Mouse (Mus musculus) cerebellum, adult (tissue): ENCODE measurements around the gene Samhd1.

Source experiments
- ATAC-seq: cut with Nextera tagmentation; 2 replicates; pipeline ENCODE4 v1.9.2; 2017; ENCODE audit warnings: mild to moderate bottlenecking, moderate library complexity, mixed read lengths; ENCODE audit not compliant: insufficient number of reproducible peaks, low FRiP score, low TSS enrichment

Gene Samhd1

DNA sequence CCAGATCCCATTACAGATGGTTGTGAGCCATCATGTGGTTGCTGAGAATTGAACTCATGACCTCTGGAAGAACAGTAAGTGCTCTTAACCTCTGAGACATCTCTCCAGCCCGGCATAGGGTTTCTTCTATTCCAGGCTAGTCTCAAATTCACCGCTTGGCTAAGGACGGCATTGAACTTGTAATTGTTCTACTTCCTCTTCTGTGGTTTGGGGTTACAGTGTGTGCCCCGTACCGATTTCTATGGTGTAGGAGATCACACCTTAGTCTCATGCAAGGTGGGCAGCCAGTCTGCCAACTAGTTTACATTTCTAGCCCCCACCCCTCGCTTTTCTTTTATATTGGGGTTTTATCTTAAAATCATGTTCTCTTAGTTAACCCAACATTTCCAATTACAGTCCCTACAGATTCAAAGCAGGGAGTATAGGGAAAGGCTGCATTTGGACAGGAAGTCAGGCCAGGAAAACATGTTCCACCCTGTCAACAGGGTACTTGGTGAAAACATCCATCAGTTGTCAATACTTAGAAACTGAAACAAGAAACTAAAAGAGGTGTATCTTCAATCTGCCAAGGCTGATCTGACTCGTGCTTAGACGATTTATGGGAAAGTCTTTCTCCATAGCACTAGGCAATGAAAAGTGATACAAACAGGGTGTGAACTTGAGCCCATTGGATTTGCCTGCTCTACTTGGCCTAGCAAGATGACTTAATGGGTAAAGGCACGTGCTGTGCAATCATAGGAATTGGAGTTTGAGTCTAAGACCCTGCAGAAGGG, 3.1 kb upstream of the Samhd1 start:
- no peak for ATAC-seq

DNA sequence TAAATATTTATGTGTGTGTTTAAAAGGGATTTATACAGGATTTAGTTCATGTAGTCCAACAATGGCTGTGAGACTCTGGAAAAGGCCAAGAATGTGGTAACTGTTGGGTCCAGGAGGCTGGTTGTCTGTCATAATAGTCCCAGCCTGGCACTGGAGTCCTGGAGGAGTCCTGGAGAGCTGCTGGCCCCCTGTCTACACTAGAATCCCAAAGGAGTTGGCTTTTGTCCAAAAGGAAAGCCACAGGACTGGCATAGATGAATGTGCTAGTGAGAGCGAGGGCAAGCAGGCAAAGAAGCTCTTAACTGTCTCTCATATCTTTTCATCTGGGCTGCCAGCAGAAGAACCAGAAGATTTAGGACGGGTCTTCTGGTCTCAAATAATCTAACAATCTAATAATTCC, 1.6 kb upstream of the Samhd1 start:
- no peak for ATAC-seq

DNA sequence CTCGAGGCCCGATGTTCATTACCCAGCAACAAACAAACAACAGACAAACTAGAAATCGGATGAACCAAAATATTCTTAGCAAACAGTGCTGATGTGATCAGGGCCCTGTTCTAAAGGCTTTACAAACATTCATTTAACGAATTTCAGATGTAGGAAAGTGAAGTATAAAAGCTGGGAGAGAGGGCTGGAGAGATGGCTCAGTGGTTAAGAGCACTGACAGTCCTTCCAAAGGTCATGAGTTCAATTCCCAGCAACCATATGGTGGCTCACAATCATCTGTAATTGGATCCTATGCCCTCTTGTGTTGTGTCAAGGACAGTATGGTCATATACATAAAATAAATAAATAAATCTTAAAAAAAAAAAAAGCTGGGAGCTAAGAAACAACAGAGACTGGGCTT, 1.1 kb upstream of the Samhd1 start:
- no peak for ATAC-seq

DNA sequence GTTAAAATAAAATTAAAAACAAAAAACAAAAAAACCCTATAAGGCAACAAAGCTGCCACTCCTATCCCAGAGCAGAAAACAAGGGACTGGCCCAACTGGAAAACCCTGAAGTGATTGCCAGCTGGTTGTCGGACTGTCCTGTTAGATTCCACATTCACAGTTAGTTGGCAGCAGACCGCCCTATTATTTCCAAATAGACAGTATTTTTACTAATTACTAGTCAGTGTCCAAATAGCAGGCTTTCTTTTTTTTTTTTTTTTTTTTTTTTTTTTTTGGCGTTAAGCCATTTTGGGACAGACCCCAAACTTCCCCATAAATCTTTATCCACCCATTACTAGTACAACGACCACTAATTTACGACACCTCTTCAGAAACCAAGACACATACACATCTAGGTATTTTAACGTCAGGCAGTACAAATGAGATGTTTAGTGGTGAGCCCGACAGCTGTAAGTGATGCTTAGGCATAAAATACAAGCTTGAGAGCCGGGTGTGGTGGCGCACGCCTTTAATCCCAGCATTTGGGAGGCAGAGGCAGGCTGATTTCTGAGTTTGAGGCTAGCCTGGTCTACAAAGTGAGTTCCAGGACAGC, 560 bp upstream of the Samhd1 start:
- no peak for ATAC-seq

DNA sequence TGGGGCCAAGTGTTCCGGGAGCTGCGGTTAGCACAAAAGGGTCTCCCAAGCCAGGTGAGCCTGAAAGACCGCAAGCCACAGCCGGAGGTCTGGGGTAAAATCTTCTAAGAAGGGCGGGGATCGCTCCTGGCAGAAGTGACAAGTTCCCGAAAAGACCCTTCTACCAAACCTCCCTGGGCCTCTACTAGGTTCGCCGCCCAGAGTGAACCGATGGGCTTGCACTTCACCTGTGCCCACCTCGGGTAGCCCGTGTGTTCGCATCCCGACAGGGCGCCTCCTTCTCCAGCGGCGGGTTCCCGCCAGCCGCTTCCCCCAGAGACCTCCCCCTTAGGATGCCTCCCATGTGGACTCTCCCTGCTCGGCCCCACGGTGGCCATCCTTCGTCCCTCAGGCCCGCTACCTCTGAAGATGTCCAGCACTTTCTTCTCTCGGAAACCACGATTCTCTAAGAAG, 560 bp downstream of the Samhd1 start:
- peak; percentile 42; the same call in 1 of the 2 replicates for ATAC-seq

DNA sequence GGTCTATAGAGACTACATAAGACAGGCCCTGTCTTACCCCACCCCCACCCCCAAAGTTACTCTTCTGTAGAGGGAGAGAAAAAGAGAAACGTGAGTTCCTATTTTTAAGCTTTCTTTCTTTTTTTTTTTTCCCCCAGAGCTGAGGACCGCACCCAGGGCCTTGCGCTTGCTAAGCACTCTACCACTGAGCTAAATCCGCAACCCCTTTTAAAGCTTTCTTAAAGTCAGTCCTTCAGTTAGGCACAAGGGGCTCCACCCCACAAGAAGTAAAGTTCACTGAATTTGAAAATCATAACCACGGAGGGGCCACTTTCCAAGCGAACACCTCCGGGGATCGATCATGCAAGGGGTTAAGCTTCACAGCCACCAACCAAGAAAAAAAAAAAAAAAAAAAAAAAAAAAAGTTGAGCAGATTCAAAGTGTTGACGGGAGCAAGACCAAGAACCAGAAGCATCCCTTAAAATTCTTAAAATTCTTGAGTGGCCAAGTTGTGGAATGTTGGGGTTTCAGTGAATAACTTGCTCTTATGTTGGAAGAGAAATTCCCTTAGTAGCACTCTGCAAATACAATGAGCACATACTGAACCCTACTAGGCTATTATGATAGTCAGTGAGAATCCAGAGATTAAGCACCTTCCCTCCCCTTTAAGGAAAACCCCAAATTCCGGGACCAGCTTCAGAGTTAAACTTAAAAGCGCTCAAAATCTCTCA, 1.1 kb downstream of the Samhd1 start:
- ATAC-seq: no peak

DNA sequence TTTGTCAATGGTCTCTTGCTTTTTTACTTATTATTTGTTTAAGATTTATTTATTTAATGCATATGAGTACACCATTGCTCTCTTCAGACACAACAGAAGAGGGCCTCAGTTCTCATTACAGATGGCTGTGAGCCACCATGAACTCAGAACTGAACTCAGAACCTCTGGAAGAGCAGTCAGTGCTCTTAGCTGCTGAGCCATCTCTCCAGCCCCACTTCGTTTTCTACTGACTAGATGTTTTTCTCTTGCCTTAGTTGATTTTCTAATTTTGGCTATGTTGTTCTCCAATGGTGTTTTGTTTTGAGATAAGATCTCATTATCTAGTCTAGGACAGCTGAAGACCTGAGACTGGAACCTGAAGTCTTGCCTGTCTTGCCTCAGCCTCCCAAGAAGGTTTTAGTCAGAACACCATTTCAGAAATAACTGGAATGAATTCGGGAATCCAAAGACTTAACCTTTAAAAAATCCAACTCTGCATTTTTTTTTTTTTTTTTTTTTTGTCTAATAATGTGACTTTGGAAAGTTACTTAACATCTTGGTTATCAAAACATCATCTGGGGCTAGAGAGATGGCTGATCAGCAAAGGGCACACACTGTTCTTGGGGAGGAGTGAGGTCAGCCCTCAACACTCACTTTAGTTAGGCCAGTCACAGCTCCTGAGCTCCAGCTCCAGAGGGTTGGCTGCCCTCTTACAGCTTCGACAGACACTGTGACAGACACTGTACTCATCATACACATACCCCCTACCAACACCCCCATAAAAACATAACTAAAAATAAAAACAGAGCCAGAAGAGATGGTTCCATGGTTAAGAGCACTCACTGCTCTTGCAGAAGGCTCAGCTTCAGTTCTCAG, 2.2 kb downstream of the Samhd1 start:
- no peak for ATAC-seq

DNA sequence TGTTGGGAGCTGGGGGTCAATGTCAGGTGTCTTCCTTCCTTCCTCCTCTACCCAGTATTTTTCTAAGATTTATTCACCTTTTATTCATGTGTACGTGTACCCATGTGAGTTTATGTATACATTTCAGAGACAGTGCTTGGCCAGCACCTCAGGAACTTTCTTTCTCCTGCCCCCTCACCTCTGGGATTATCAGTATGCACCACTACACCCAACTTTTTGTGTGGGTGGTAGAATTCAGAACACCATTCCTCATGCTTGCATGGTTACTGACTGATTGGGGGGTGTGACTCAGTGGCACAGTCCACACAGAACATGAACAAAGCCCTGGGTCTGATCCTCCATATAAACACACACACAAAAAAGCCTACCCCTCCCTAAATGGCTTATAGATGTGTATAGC, 3.0 kb downstream of the Samhd1 start:
- ATAC-seq: no peak

DNA sequence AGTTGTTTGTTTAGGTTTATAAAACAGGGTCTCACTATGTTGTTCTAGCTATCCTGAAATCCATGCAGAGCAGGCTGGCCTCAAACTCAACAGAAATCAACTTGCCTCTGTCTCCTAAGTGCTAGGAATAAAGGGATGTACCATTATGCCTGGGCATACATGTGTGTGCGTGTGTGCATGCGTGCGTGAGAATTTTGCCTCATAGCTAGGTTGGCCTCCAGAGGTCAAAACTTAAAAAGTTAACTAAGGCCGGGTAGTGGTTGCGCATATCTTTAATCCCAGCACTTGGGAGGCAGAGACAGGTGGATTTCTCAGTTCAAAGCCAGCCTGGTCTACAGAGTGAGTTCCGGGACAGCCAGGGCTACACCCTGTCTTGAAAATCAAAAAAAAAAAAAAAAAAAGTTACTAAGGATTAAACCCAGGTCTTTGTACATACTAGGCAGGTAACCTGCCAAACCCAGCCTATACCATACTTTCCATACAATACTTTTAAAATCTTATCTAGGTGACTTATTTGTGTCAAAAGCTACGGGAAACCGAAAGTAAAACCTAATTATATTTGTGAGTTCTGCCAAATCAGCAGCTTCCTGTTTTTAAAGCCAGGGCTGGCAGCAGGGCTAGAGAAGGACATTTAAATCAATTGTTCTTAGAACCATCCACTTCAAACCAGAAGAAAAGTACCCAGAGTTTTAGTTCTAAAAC, 4.1 kb downstream of the Samhd1 start:
- no peak for ATAC-seq

DNA sequence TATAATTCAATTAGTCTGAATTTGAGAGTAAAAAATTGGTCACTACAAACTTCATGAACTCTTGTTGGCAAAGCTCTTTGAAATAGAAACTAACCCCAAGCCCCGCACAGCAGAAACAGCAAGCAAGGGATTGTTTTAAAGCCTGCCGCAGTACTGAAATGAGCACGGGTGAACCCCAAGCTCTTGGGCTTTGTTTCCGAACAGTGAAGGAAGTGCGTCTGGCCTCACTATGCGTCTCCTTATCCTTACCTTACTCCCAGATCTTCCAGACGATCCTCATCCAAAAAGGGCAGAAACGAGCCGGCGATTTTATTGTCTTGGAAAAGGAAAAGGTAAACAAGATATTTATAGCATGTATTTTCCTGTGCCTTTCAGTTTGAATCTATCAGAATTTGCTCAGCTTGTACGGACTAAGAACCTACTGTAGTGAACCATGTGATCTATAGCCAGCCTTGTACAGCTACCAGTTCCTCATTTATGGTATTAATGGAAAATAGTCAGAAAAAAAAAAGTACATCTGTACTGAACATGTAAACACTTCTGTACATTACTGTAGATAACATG, 5.4 kb downstream of the Samhd1 start:
- no peak for ATAC-seq

DNA sequence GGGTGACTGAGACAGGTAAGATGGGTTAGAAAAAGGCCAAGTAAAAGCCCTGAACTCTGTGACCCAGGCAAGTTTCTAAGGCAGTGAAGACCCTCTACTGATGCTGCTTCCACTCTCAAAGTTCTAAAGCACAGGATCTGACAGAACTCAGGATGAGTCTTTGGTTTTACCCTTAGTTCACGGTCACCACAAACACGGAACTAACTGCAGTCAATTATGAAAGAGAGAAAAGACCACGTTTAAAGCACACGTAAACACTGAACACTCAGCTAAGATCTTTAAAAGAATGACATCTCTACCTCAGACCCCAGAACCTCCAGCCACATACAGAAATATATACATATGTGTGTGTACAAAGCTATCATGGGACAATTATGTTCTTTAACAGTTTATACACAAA, 6.0 kb downstream of the Samhd1 start:
- no peak for ATAC-seq

DNA sequence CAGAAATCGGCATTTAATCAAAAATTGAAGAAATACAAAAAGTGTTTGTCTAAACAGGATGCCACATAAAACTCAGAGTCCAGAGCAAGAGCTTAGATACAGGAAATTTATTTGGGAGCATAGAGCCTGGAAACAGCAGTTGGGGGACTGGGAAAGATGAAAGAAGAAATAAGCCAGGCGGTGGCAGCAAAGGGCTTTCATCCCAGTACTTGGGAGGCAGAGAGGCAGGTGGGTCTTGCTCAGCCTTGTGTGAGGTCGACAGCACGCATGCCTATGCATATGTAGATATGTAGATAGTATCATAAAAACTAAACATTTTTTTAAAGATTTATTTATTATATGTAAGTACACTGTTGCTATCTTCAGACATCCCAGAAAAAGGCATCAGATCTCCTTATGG, 7.0 kb downstream of the Samhd1 start:
- no peak for ATAC-seq

DNA sequence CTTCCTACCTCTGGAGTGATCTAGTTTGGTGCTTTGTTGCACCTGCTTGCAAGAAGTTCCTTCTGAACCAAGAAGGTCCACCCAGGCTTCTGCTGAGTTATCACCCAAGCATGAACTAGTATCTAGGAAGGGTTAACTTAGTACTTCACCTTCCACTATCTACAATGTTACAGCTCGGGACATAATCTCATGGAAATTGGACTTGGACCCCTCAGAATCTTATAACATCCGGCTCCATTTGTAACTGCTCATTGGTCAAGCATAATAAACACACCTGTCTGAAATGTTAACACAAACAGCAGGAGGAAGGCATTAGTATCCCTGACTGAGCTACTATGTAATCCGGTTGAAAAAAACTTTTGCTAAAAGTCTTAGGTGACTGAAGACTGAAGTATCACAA, 7.7 kb downstream of the Samhd1 start:
- ATAC-seq: no peak

DNA sequence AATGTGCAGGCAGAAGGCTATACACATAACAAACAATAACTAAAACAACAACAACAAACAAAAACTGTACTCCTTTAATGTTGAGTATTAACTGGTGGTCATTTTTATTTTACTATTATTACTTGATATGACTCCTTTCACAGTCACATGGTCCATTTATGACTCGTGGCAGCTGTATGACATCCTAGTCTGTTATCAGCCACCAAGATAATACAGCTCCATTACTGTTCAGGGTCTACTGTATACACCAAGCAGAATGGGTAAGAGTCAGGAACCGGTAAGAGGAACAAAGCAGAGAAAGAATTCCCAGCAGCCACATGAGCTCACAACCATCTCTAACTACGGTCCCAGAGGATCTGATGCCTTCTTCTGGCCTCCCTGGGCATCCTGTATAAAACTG, 9.8 kb downstream of the Samhd1 start:
- no peak for ATAC-seq

DNA sequence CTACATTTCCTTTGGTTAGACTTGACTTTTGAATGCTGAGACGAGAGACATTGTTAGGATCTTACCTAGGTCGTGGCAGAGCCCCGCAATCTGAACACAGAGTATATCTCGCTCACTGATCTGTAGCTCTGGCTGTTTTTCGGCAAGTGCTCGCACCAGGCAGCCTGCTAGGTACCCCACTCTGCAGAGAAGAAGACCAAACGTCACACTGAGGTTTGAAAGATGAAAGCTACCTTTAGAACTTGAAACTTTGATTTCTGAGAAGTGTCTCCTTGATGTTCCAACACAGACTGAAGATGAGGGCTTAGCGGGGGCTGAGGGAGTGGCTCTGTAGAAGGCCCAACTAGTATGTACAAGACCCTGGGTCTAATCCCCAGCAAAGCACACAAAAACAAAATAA, 13.3 kb downstream of the Samhd1 start:
- no peak for ATAC-seq

DNA sequence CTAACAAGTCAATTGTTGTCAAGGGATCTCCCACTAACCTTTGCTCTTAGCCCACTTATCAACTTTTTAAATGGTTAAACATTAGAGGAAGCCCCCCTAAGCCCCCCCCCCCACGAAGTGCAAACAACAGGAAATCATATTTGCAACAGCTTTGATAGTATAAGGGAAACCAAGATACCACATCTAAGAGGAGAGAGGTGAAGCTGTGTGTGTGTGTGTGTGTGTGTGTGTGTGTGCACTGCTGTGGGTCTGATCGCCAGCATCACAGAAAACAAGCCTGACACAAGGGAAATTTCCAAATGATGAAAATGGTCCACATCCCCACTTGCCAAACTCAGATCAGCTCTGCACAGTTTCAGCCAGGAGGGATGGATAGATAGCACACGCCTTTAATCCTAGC, 16.0 kb downstream of the Samhd1 start:
- ATAC-seq: no peak

DNA sequence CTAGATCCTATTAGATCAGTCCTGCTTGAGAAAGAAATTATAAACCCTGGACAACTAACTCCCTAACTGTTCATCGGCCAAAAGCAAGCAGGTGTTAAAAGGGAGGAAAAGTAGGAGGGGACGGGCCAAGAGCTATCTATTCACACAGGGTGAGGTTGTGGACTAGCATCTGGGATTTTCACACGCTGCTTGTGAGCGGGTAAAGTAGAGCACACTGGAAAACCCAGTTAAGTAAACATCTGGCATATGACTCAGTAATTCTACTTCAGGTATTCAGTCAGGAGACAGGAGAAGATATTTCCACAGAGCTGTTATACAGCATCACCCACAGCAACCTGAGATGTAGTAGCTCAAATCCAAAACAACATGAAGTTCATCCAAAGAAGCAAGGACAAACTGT, 16.5 kb downstream of the Samhd1 start:
- no peak for ATAC-seq

DNA sequence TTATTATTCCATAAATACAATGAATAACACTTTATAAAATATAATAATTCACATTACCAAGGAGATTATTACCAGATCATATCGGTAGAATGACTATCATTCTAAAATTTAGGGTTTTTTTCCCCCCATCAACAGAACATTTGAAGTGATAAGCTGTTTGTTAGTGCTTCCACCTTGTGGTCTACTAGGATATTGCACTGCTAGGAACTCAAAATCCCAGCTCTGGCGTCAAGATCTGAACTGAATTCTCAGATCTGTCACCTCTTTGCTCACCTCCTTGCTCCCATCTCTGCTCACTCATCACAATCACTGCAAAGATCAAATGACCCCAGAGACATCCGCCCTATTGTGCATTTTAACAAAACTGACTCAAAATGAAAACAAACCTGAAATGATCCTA, 18.1 kb downstream of the Samhd1 start:
- no peak for ATAC-seq

DNA sequence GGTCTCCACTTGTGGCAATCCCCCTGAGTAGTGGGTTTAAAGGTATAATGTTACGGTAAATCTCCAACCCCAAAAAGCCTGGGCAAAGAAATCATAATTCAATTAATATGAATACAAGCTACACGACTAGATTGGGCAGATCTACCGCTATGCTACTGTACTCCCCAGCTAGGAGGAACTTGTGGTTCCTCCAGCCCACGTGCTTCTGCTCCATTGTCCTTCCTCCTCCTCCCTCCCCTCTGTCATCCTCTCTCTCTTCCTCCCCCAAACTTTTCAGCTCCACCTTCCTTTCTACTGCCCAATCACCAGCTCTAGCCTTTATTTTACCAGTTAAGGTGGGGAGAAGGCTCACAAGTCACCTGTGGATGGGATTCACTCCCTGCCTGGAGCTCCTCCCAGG, 26.8 kb downstream of the Samhd1 start:
- no peak for ATAC-seq

DNA sequence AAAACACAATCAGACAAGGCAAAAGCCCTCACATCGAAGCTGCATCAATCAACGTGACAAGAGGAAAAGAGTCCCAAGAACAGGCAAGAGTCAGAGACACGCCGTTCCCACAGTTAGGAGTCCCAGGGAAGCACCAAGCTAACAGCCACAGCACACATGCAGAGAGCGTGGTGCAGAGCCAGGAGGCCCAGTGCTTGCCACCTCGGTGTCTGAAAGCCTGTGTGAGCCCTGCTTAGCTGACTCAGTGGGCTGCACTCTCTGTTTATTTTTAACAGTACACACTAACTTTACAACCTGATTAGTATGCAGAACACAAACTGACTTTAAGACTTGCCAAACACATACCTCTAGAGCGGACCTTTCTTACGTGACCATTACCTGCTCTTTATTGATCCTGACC, 30.6 kb downstream of the Samhd1 start:
- ATAC-seq: no peak
